Mouse (Mus musculus): ENCODE measurements around the gene Mast4.

Mast4 gene

GRCm38 (mm10) chr13:103121796-103122792 lies 212.2 kb downstream of the Mast4 start:
- ATAC-seq (ENCODE audit: low TSS enrichment): no peak

DNA sequence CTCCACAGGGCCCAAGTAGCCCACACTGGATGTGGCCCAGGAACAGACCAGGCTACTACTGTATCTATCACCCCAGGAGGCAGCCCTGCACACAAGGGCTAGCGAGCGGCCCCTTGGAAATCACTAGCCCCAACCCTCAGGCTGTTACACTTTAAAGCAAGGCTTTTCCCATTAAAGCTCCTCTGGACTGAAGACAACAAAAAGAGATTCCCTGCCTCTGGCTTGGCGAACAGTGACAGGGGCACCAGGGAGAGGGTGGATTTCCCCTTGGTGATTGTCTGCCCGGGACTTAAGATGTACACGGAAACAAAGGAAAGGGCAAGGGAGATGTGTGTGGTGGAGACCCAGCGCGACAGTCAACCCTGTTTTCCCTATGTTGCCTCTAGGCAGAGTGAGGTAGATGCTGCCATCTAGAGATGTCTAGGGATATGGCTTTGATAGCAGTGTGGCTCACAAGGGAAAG lies 213.6 kb downstream of the Mast4 start:
- peak; percentile 99 for ATAC-seq (ENCODE audit: low TSS enrichment)

GRCm38 (mm10) chr13:103119728-103120127 lies 214.6 kb downstream of the Mast4 start:
- no peak for ATAC-seq (ENCODE audit: low TSS enrichment)

DNA sequence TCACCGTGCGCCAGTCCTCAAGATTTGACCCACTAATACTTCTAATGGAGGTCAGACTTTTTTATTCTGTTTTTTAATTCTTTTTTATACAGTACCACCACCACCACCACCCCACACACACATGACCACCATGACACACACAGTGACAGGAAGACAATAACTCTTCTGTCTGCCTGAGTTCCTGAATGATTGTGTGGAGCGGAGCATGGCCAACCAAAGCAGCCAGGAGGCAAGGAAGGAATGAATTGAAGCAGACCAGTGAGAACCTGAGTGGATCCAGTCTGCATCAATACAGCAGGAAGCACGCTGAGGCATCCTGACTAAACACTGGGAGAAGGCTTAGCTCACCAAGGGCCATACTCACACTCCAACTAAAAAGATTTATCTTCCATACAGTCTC lies 219.2 kb downstream of the Mast4 start:
- no peak for ATAC-seq (ENCODE audit: low TSS enrichment)

GRCm38 (mm10) chr13:103114274-103114673 lies 220.0 kb downstream of the Mast4 start:
- peak; percentile 41 for ATAC-seq (ENCODE audit: low TSS enrichment)

DNA sequence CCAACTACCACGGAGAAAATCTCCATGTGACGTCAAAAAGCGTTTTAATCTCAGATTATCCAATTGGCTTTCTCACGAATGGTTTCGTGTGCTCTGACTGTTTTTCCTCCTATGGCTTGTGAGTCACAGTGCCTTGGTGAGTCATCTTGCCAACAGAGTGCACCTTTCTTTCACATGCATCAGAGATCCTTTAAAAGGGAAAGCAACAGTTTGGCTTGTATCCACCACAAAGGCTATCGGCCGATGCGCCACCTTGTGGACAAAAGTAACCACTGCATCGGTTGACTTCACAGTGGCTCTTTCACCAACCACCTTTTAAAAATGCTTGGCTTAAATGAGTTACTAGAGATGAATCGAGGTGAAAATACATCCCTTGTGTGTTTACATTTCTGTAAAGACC lies 224.4 kb downstream of the Mast4 start:
- peak; percentile 95 for ATAC-seq (ENCODE audit: low TSS enrichment)

- ATAC-seq (ENCODE audit: low TSS enrichment): no peak
Observed at GRCm38 (mm10) chr13:103107362-103107761, 226.9 kb downstream of the Mast4 start.

DNA sequence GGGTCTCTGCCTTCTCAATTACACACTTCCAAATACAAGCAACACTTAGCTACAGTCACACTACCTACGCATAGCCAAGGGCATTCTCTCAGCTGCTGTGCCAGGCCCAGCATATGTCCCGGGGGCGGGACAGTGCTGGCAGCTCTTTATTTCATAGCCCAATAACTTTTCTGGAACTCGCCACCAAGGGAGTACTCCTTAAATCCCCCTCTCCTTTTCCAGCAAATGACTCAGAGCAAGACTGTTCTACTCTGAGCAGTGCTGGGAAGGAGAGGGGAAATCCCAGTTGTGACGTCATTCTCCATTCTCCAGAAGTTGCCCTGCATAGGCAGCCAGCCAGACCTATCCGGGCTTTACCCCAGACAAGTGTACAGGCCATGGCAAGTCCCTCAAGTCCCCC lies 231.7 kb downstream of the Mast4 start:
- ATAC-seq (ENCODE audit: low TSS enrichment): peak; percentile 95

DNA sequence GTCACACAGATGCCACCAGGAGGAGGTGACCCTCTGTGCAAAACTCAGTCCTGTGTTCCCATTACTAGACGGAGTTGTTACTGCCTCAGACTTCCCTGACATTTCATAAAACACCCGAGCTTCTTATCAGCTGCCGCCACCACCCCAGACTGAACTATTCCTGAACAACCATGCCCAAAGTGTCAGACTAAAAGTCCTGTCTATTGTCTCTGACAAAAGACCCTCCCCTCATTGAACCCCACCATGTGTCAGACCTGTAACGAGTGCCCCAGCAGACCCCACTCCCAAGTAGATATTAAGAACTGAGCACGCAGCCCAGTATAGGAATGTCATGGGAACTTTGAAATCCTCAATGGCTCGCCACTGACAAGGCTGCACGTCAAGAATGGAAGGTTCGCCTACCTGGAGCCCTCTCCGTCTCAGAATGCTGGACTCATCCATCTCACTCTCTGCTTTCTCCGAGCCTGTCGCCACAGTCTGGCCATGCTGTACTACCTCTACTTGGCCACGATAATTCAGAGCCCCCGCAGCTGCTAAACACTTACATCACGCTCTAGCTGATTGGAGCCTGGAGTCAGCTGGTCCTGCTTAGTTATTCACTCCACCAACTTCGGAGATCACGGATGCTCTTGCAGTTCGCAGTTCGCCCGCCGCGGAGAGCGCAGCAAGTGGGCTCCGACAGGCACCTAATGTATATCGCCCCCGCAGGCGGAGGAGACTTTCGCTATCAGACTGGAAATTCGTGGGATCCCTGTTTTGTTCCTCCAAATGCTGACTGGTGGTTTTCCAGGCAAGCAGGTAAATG lies 237.7 kb downstream of the Mast4 start:
- ATAC-seq (ENCODE audit: low TSS enrichment): peak; percentile 95

DNA sequence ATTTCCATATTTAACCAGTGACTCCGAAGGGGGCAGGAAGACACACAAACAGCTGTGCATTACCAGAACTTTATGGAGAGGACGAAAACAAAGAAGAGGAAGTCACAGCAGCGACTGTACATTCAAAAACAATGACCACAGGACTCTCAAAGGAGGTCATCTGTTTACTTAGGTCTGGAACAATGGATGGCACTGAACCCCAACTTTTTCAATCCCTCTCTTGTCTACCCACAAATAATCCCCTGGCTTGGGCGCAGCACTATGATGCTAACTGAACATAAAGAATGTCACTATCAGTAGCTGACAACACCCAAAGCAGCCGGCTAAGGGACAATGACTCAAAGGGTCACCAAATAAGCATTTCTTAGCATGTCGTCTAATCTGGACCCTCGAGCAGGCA lies 238.8 kb downstream of the Mast4 start:
- no peak for ATAC-seq (ENCODE audit: low TSS enrichment)

GRCm38 (mm10) chr13:103094595-103094994 lies 239.7 kb downstream of the Mast4 start:
- ATAC-seq (ENCODE audit: low TSS enrichment): no peak

GRCm38 (mm10) chr13:103093713-103094112 lies 240.6 kb downstream of the Mast4 start:
- no peak for ATAC-seq (ENCODE audit: low TSS enrichment)

DNA sequence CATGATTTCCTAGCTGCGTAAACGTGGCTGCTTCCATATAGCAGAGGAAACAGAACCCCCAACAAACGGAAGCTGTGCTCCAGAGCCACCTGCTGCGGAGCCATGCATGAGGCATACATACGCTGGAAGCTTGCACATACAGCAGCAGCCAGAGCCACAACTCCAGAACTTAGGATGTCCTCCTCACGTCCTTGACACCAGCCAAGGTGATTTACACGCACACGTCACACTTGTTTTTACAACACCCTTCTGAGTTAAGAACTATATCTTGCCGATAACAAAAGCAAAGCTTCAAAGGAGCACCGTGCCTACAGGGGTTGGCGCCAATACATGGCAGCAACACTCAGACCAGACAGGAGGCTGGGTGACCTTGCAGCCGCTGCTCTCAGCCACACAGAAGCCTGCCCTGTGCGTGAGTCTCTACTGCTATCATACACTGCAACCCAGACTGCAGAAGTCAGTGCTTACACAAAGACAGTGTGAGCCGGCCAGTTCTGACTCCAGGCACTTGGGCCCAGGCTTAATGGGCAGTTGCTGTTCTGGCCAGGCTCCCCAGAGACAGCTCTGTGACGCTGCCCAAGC lies 248.7 kb downstream of the Mast4 start:
- ATAC-seq (ENCODE audit: low TSS enrichment): no peak

- ATAC-seq (ENCODE audit: low TSS enrichment): no peak
Observed at GRCm38 (mm10) chr13:103082891-103083290, 251.4 kb downstream of the Mast4 start.

DNA sequence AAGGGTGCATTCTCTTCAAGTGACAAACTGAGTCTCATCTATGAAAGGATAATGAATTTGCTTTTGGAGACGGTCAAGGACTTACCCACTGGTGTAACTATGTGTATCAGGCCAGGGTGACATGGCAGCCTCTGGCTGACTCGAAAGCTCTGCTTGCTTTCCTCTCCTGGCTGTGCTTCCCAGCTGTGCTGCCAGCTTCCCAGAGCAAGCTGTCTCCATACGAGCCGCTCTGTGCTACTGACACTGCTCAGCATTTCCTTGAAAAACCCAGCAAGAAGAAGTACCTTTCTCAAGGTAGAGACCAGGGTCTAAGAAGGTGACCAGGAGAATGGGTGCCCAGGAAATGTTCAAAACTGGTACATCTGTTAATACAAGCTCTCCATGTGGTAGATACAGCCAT lies 254.5 kb downstream of the Mast4 start:
- peak; percentile 70 for ATAC-seq (ENCODE audit: low TSS enrichment)

DNA sequence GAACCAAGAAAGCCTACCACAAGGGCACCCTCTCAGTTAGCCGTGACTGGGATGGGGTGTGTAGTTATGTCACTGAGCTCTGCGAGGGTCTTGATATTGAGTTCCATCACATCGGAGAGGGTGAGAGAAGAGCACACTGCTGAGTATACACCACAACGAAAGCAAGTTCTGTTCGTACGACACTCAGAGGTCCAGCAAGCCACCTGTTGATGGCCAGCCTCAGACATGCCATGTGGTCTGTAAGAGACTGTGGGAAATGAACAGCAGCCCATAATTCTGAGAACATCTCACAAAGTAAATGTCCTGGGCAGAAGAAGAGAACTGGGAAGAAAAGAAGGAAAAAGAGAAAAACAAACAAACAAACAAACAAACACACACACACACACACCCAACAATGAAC lies 255.5 kb downstream of the Mast4 start:
- ATAC-seq (ENCODE audit: low TSS enrichment): no peak

DNA sequence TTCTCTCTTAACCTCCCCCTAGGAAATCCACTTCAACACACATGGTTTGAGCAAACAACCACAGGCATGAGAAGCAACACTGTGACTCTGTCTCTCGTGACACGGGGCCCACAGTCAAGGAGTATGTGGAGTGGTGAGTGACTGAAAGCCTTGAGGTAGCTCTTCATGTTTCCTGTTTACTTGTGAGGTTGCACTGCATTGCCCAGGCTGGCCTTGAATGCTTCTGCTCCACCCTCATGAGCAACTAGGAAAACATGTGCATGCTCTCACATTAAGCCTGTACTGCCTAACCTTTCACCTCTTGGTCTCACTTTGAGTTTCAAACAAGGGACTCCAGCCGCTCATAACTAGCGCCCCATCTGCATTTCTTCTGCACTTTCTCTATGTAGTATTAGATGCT lies 260.8 kb downstream of the Mast4 start:
- no peak for ATAC-seq (ENCODE audit: low TSS enrichment)

GRCm38 (mm10) chr13:103071783-103072182 lies 262.5 kb downstream of the Mast4 start:
- ATAC-seq (ENCODE audit: low TSS enrichment): no peak

- ATAC-seq (ENCODE audit: low TSS enrichment): peak; percentile 93
Observed at GRCm38 (mm10) chr13:103067581-103068166, 266.6 kb downstream of the Mast4 start.

DNA sequence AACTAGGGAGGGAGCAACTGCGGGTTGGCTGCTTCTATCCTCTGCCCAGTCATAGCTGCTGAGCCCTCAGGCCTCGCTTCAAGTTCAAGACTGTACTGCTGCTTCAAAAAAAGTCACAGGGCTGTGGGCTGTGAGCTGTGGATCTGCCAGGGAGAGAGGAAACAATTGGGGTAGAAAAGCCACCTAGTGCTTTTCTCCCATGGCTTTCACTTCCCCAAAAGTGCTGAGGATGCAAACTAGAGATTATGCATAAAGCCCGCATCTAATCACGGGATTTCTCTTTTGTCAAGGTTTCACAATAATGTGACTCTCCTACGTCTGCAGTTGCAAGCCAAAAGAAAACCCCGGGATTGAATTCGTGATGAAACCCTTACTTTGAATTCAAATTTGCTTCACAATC lies 268.9 kb downstream of the Mast4 start:
- no peak for ATAC-seq (ENCODE audit: low TSS enrichment)

DNA sequence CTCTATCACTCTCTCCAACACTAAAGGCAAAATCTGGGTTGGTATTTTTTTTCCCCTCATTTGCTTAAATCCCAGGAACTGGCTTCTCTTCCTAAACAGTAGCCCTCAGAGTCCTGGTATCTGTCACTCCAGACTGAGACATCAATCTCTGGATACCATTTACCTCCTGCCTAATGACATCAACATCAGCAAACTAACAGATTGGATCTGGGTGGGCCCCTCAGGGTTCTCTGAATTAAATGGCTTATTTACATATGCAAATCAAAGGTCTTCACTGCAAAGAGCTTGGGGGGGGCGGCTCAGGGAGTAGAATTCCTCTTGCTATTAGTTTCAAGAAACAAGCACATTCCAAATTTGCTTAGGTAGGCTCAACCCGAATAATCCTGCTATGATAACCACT lies 272.6 kb downstream of the Mast4 start:
- no peak for ATAC-seq (ENCODE audit: low TSS enrichment)
